Mouse (Mus musculus) heart, postnatal 0 days (tissue): ENCODE measurements around the gene Gpr157. TPM values are rescaled to one million over a fixed set of nuclear protein-coding genes. Genes with fewer than 3 reads are reported as not detected.
A peak's percentile ranks its signal among the peaks of the same experiment; 100 is the strongest.

Source experiments
- ATAC-seq: fragments of 200-750 bp; cut with Nextera tagmentation; 2 replicates; pipeline ENCODE4 v1.8.0; 2017; ENCODE audit warnings: low read depth, moderate number of reproducible peaks, moderate library complexity; ENCODE audit not compliant: insufficient read depth
- DNase-seq: peaks from one replicate; pipeline ENCODE4 v3.0.0-alpha.2; 2016; ENCODE audit warnings: low spot score
- H3K27ac ChIP-seq: fragments of 300-500 bp; sonication (generic); 2 replicates; pipeline ENCODE4 v1.5.1; 2014; ENCODE audit warnings: low read depth, mild to moderate bottlenecking
- H3K27me3 ChIP-seq: fragments of 300-500 bp; sonication (generic); 2 replicates; pipeline ENCODE4 v1.6.1; 2014; ENCODE audit warnings: low read length, mixed read lengths; ENCODE audit not compliant: control insufficient read depth, insufficient read depth
- H3K36me3 ChIP-seq: fragments of 300-500 bp; sonication (generic); replicated peaks from 2 replicates; pipeline ENCODE4 v1.6.1; 2014; ENCODE audit warnings: low read length, mixed read lengths; ENCODE audit not compliant: control insufficient read depth, insufficient read depth
- H3K4me1 ChIP-seq: fragments of 300-500 bp; sonication (generic); 2 replicates; pipeline ENCODE4 v1.6.1; 2014; ENCODE audit warnings: antibody characterized with exemption; ENCODE audit not compliant: control insufficient read depth, insufficient read depth
- H3K4me2 ChIP-seq: fragments of 300-500 bp; sonication (generic); 2 replicates; pipeline ENCODE4 v1.6.1; 2014; ENCODE audit warnings: low read depth, mild to moderate bottlenecking, low read length, moderate library complexity
- H3K4me3 ChIP-seq: fragments of 300-500 bp; sonication (generic); 2 replicates; pipeline ENCODE4 v1.5.1; 2014; ENCODE audit warnings: low read depth, low read length
- H3K9ac ChIP-seq: fragments of 300-500 bp; sonication (generic); replicated peaks from 2 replicates; pipeline ENCODE4 v1.6.1; 2014; ENCODE audit warnings: low read depth, low read length, mixed read lengths
- H3K9me3 ChIP-seq: fragments of 300-500 bp; sonication (generic); replicated peaks from 2 replicates; pipeline ENCODE4 v1.6.1; 2016; ENCODE audit warnings: low read length; ENCODE audit not compliant: control insufficient read depth
- CTCF ChIP-seq: IDR thresholded peaks from 2 replicates; pipeline ENCODE4 v1.5.1; 2016; ENCODE audit warnings: antibody characterized with exemption, control low read depth, low read depth
- EP300 ChIP-seq: IDR thresholded peaks from 2 replicates; pipeline ENCODE4 v1.6.1; 2016; ENCODE audit warnings: antibody characterized with exemption, low read depth
- WGBS: fragments of 180-500 bp; shearing (Covaris S2); extraction: QIAGEN DNeasy Blood & Tissue Kit; methylation state at CpG from one replicate; pipeline ENCODE4 v1.1.7; 2014; 5-methylcytosine and 5-hydroxymethylcytosine counted together
- polyA plus RNA-seq: library from polyadenylated mRNA; unstranded; fragments of >200 nt; fragmentation: Nextera tagmentation; extraction: Ambion mirVana; gene quantifications from 2 replicates; pipeline ENCODE4 v1.2.1, GENCODE M21; 2015
- total RNA-seq: library from RNA; depleted of rRNA; stranded (reverse); fragments of >200 nt; gene quantifications from 2 replicates; pipeline ENCODE4 v1.2.3, GENCODE M21; 2014; ENCODE audit warnings: low replicate concordance

The Gpr157 gene
- total and polyA plus RNA-seq, 2 experiments from 2014 or later, result 4.5 to 23.3 TPM

DNA sequence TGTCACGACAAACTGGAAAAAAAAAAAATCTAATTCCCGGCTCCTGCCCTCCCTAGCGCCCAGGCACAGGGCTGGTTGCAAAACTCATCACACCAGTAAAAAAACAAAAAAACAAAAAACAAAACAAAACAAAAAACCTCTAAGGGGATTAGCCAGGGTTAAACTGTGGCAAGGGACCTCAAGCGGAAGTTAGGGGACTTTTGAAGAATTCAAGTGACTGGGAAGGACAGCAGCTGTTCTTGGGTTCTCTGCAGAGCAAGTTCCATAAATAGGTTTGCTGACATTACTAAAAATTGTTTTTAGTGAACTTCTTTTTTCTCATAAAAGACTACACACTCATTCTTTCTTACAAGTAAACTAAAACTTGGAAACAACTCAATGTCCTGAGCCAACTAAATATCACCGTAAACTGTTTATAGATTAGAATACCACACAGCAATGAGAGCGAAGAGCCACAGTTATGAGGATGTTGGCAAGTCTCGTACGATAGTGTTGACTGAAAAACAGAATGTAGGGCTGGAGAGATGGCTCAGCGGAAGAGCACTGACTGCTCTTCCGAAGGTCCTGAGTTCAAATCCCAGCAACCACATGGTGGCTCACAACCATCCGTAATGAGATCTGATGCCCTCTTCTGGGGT, 6.7 kb upstream of the Gpr157 start:
- no peaks in the 10 kb centered on the region; the same call in 1 of the 2 replicates for H3K4me1 ChIP-seq
- no peaks in the 10 kb centered on the region for H3K36me3 ChIP-seq
- no peaks in the 10 kb centered on the region for H3K9me3 ChIP-seq
- peak overlapping the region; percentile 34 for H3K27ac ChIP-seq
- WGBS, result 72% methylated on average over 11 of the region's 11 CpGs
- no peak overlapping the region for H3K9ac ChIP-seq
- ATAC-seq (no peak), DNase-seq (peak; percentile 32)
- no peak overlapping the region for H3K4me2 ChIP-seq
- H3K4me3 ChIP-seq, result no peak overlapping the region
- TF ChIP-seq CTCF (no peak), EP300 (no peak)
- H3K27me3 ChIP-seq, result no peaks in the 10 kb centered on the region

DNA sequence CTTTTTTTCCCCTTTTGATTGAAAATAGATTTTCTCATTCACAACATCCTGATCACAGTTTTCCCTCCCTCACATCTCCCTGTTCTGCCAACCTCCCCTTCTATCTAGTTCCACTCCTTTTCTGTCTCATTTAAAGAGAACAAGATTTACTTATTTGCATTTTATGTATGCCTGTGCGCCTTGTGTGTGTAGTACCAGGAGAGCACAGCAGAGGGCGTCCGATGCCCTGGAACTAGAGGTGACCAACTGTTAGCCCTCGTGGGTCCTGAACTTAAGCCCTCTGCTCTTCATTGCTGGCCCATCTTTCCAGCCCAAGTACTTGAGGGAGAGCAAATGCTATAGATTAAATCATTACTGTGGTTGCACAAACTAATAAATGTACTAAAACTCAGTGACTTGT, 1.8 kb upstream of the Gpr157 start:
- no peaks in the 10 kb centered on the region for H3K27me3 ChIP-seq
- H3K9ac ChIP-seq, result no peak overlapping the region
- no peaks in the 10 kb centered on the region for H3K9me3 ChIP-seq
- TF ChIP-seq EP300, result no peak
- TF ChIP-seq CTCF, result no peak
- DNase-seq (no peak), ATAC-seq (no peak)
- H3K4me2 ChIP-seq, result no peak overlapping the region
- no peaks in the 10 kb centered on the region for H3K36me3 ChIP-seq
- H3K4me1 ChIP-seq, result peaks cover 15% of the 10 kb centered on the region
- no peak overlapping the region for H3K4me3 ChIP-seq
- no peak overlapping the region for H3K27ac ChIP-seq
- WGBS, result 72% methylated on average over 4 of the region's 4 CpGs

DNA sequence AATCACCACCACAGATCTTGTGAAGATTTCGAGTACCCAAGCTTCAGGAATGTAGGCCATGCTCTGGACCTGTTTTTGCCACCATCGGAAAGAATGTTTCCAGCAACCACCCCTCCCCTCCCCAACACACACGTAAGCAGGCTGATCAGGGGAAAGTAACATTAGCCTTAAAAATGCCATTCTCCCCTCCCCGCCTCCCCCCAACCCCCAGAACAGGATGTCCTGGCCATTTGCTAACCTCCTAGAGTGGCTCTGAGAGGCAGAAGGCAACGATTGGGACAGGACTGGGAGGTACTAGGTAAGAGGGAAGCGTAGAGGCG, 364 bp upstream of the Gpr157 start:
- peak overlapping the region; percentile 89; the same call in 1 of the 2 replicates for H3K27ac ChIP-seq
- no peaks in the 10 kb centered on the region for H3K36me3 ChIP-seq
- no peaks in the 10 kb centered on the region for H3K27me3 ChIP-seq
- no peak for DNase-seq
- ATAC-seq, result no peak
- peak overlapping the region; percentile 91 for H3K4me2 ChIP-seq
- no peak overlapping the region for H3K9ac ChIP-seq
- H3K9me3 ChIP-seq, result no peaks in the 10 kb centered on the region
- H3K4me3 ChIP-seq, result peak overlapping the region; percentile 62
- WGBS, result 7% methylated on average over 7 of the region's 7 CpGs
- H3K4me1 ChIP-seq, result peaks cover 23% of the 10 kb centered on the region
- TF ChIP-seq CTCF (no peak), EP300 (no peak)

DNA sequence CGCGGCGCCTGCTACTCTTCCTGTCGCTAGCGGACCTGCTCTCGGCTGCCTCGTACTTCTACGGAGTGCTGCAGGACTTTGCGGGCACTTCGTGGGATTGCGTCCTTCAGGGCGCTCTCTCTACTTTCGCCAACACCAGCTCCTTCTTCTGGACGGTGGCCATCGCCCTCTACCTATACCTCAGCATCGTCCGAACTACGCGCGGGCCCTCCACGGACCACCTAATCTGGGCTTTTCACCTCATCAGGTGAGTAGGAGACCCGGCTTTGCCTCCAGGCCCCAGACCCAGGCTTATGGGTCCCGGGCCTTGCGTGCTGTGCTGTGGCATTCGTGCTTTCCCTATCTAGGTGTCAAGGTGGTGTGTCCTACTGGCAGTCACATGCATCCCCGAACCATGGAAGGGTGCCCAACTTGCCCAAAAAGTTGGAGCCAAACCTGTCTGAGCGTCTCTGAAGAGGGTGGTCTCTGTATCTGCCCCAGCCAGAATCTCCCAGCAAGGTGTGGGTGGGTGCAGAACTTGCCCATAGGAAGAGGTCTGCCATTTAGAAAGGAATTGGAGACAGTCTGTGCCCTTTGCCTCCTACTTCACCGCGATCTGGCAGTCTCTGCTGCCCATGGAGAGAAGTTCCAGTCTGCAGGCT, 845 bp downstream of the Gpr157 start:
- H3K9me3 ChIP-seq, result no peaks in the 10 kb centered on the region
- DNase-seq, result no peak
- H3K27me3 ChIP-seq, result no peaks in the 10 kb centered on the region
- H3K36me3 ChIP-seq, result no peaks in the 10 kb centered on the region
- 12% methylated on average over 29 of the region's 29 CpGs for WGBS
- ATAC-seq, result no peak
- peak overlapping the region; percentile 70 for H3K9ac ChIP-seq
- H3K27ac ChIP-seq, result peak overlapping the region; percentile 89
- TF ChIP-seq CTCF (no peak), EP300 (no peak)
- peaks cover 23% of the 10 kb centered on the region for H3K4me1 ChIP-seq
- peak overlapping the region; percentile 62 for H3K4me3 ChIP-seq
- peak overlapping the region; percentile 91 for H3K4me2 ChIP-seq

DNA sequence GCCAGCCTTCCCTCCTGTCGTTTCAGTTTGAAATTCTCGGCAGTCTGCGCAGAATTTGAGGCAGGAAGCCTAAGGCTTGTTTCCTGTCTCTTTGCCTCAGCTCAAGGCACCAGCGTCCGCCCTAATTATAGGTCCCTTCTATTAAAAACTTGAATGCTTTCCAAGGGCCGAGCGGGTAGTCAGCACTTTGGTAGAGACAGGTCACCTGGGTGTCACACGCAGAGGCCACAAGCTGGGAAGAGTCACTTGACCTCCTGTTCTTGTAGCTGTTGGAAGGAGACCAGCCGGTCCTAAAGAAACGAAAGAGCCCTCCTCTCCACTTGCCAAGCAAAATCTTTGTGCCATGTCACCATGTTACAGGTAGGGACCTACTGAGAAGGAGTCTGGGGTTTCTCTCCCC, 2.0 kb downstream of the Gpr157 start:
- Histone ChIP-seq H3K4me2 (peak overlapping the region; percentile 91), H3K36me3 (no peaks in the 10 kb centered on the region), H3K4me3 (peak overlapping the region; percentile 62), H3K9me3 (no peaks in the 10 kb centered on the region), H3K27me3 (no peaks in the 10 kb centered on the region), H3K9ac (peak overlapping the region; percentile 41), H3K4me1 (peaks cover 33% of the 10 kb centered on the region), H3K27ac (peak overlapping the region; percentile 89)
- WGBS, result 23% methylated on average over 10 of the region's 10 CpGs
- no peak for ATAC-seq
- TF ChIP-seq EP300 (no peak), CTCF (no peak)
- DNase-seq, result peak; percentile 66
